Mouse (Mus musculus): Measurements from ENCODE around the gene Dhrs7b. TPM values are rescaled to one million over a fixed set of nuclear protein-coding genes. Genes with fewer than 3 reads are reported as not detected.

Dhrs7b gene
- polyA plus RNA-seq, 1 experiment from 2014 or later: 30.7 TPM

DNA sequence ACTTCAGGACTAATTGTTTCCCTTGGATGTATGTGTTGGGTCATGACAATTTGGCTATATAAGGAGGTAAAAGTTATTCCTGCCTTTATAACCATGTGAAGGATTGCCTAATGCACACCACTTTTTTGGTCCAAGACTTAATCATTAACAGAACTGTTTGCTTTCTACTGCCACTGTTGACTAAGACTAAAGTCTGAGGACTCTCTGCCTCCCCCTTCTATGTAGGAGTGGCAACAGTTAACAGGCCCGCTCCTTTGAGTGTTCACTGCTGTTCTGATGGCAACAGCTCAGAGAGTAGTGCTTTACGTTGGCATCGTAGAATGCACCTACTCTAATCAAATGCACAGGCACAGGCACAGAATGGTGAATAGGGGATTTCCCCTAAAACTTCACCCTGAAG, 5.2 kb upstream of the Dhrs7b start:
- Histone ChIP-seq H3K27me3 (ENCODE audit: control insufficient read depth, insufficient read depth, low read length) (no peaks in the 10 kb centered on the region), H3K36me3 (replicated peaks; ENCODE audit: control insufficient read depth, insufficient read depth, low read depth, low read length) (no peaks in the 10 kb centered on the region), H3K4me3 (ENCODE audit: low read depth, low read length) (no peak overlapping the region), H3K9ac (replicated peaks; ENCODE audit: low read length) (no peak overlapping the region), H3K9me3 (replicated peaks; ENCODE audit: control insufficient read depth, low read length) (no peaks in the 10 kb centered on the region), H3K4me2 (ENCODE audit: low read depth, low read length) (no peak overlapping the region), H3K4me1 (ENCODE audit: control insufficient read depth, insufficient read depth, low read length) (no peaks in the 10 kb centered on the region), H3K27ac (replicated peaks; ENCODE audit: low read depth, low read length) (no peak overlapping the region)
- DNase-seq (ENCODE audit: low spot score) (no peak), ATAC-seq (replicated peaks; ENCODE audit: insufficient number of reproducible peaks, low FRiP score, low TSS enrichment, low read depth) (no peak)
- 80% methylated on average over 3 of the region's 3 CpGs for WGBS

DNA sequence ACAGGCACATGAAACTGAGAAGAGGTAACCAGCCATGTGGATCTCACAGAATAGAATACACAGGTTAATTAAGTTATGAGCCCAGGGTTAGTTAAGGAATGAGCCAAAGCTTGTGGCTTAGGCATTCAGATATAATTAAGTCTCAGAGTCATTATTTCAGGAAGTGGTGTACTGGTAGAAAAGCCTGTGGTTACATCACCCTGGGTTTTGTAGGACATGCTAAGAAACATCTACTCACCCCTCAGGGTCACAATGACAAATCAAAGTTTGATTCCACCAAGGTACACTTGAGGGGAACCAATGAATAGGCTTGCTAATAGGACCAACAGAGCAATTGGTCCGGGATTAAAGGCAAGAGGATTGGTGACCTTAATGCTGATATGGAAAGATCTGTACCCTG, 3.7 kb upstream of the Dhrs7b start:
- ATAC-seq (replicated peaks; ENCODE audit: insufficient number of reproducible peaks, low FRiP score, low TSS enrichment, low read depth) (no peak), DNase-seq (ENCODE audit: low spot score) (no peak)
- no peaks in the 10 kb centered on the region for H3K36me3 ChIP-seq (replicated peaks; ENCODE audit: control insufficient read depth, insufficient read depth, low read depth, low read length)
- H3K9me3 ChIP-seq (replicated peaks; ENCODE audit: control insufficient read depth, low read length): no peaks in the 10 kb centered on the region
- no peak overlapping the region for H3K9ac ChIP-seq (replicated peaks; ENCODE audit: low read length)
- no peaks in the 10 kb centered on the region for H3K27me3 ChIP-seq (ENCODE audit: control insufficient read depth, insufficient read depth, low read length)
- H3K4me1 ChIP-seq (ENCODE audit: control insufficient read depth, insufficient read depth, low read length): no peaks in the 10 kb centered on the region; the same call in 1 of the 2 replicates
- WGBS: 44% methylated on average over 1 of the region's 1 CpGs
- no peak overlapping the region for H3K27ac ChIP-seq (replicated peaks; ENCODE audit: low read depth, low read length)
- no peak overlapping the region for H3K4me3 ChIP-seq (ENCODE audit: low read depth, low read length)
- no peak overlapping the region for H3K4me2 ChIP-seq (ENCODE audit: low read depth, low read length)

DNA sequence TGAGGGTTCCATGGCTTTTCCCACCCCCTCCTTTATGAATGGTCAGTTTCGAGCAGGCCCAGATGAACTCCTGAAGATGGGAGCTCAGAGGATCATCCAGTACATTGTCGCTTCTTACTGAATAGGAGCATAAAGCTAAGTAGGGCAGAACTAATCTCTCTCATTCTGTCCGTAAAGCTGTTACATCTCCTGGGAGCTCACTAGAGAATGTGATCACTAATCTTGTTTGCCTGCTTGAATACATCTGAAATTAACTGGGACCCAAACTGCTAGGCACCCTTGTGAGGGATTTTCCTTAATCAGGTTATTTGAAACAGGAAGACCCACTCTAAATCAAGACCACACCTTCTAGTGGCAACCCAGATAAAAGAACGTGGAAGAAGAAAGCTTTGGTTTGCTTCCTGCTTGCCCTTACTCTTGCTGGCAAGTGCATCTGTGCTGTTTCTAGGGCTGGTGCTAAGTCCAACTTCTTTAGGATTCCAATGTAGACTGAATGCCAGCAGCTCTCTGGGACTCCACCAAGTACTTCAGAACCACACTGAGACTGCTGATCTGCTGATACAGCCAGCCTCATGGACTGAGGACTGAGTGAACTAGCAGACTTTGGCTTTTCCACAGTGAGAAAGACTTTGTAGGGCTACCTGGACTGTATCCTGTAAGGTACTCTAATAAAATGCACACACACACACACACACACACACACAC, 3.0 kb upstream of the Dhrs7b start:
- DNase-seq (ENCODE audit: low spot score) (no peak), ATAC-seq (replicated peaks; ENCODE audit: insufficient number of reproducible peaks, low FRiP score, low TSS enrichment, low read depth) (no peak)
- Histone ChIP-seq H3K4me3 (ENCODE audit: low read depth, low read length) (no peak overlapping the region), H3K4me1 (ENCODE audit: control insufficient read depth, insufficient read depth, low read length) (no peaks in the 10 kb centered on the region; the same call in 1 of the 2 replicates), H3K4me2 (ENCODE audit: low read depth, low read length) (no peak overlapping the region), H3K27ac (replicated peaks; ENCODE audit: low read depth, low read length) (no peak overlapping the region), H3K27me3 (ENCODE audit: control insufficient read depth, insufficient read depth, low read length) (no peaks in the 10 kb centered on the region), H3K9ac (replicated peaks; ENCODE audit: low read length) (no peak overlapping the region), H3K9me3 (replicated peaks; ENCODE audit: control insufficient read depth, low read length) (no peaks in the 10 kb centered on the region), H3K36me3 (replicated peaks; ENCODE audit: control insufficient read depth, insufficient read depth, low read depth, low read length) (no peaks in the 10 kb centered on the region)
- 52% methylated on average over 4 of the region's 4 CpGs for WGBS

DNA sequence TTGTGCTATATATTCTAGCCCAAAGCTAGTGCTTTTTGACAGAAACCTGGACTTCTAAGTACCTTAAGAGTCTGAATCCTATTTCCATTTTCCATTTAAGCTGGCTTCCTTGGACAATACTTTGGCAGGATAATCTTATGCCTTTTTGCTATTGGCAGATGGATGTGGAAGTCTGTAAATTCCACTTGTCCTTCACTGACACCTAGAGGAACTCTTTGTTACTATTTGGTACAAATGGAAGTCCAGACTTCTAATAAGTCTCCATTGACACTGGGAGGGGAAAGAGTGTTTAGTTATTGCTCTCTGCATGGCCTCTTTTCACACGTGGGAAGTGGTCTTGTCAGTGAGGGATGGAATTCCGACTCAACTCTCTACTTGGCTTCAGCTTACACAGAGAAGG, 1.5 kb upstream of the Dhrs7b start:
- ATAC-seq (replicated peaks; ENCODE audit: insufficient number of reproducible peaks, low FRiP score, low TSS enrichment, low read depth) (no peak), DNase-seq (ENCODE audit: low spot score) (no peak)
- no peak overlapping the region for H3K27ac ChIP-seq (replicated peaks; ENCODE audit: low read depth, low read length)
- H3K36me3 ChIP-seq (replicated peaks; ENCODE audit: control insufficient read depth, insufficient read depth, low read depth, low read length): no peaks in the 10 kb centered on the region
- no peaks in the 10 kb centered on the region for H3K27me3 ChIP-seq (ENCODE audit: control insufficient read depth, insufficient read depth, low read length)
- no peak overlapping the region for H3K9ac ChIP-seq (replicated peaks; ENCODE audit: low read length)
- no peaks in the 10 kb centered on the region for H3K9me3 ChIP-seq (replicated peaks; ENCODE audit: control insufficient read depth, low read length)
- H3K4me1 ChIP-seq (ENCODE audit: control insufficient read depth, insufficient read depth, low read length): no peaks in the 10 kb centered on the region; the same call in 1 of the 2 replicates
- 28% methylated on average over 2 of the region's 2 CpGs for WGBS
- no peak overlapping the region for H3K4me2 ChIP-seq (ENCODE audit: low read depth, low read length)
- no peak overlapping the region for H3K4me3 ChIP-seq (ENCODE audit: low read depth, low read length)

DNA sequence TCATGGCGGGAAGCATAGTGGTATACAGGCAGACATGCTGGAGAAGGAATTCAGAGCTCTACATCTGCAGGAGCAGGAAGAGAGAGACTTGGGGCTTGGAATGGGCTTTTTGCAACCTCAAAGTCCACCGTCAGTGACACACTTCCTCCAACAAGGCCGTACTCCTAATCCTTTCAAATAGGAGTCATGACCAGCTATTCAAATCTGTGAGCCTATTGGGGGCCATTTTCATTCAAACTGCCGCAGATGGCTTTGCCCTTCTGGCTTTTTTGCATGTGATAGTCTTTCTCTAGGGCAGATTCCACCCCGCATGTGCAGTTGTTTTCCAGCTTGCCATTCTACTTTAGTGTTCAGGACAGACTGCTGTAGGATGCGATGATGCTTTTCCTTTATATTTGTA, 6.5 kb downstream of the Dhrs7b start:
- 92% methylated on average over 6 of the region's 6 CpGs for WGBS
- Histone ChIP-seq H3K4me1 (ENCODE audit: control insufficient read depth, insufficient read depth, low read length) (no peaks in the 10 kb centered on the region), H3K4me3 (ENCODE audit: low read depth, low read length) (no peak overlapping the region), H3K27ac (replicated peaks; ENCODE audit: low read depth, low read length) (no peak overlapping the region), H3K4me2 (ENCODE audit: low read depth, low read length) (no peak overlapping the region), H3K9me3 (replicated peaks; ENCODE audit: control insufficient read depth, low read length) (no peaks in the 10 kb centered on the region), H3K9ac (replicated peaks; ENCODE audit: low read length) (no peak overlapping the region), H3K27me3 (ENCODE audit: control insufficient read depth, insufficient read depth, low read length) (no peaks in the 10 kb centered on the region), H3K36me3 (replicated peaks; ENCODE audit: control insufficient read depth, insufficient read depth, low read depth, low read length) (no peaks in the 10 kb centered on the region)
- DNase-seq (ENCODE audit: low spot score) (no peak), ATAC-seq (replicated peaks; ENCODE audit: insufficient number of reproducible peaks, low FRiP score, low TSS enrichment, low read depth) (no peak)

DNA sequence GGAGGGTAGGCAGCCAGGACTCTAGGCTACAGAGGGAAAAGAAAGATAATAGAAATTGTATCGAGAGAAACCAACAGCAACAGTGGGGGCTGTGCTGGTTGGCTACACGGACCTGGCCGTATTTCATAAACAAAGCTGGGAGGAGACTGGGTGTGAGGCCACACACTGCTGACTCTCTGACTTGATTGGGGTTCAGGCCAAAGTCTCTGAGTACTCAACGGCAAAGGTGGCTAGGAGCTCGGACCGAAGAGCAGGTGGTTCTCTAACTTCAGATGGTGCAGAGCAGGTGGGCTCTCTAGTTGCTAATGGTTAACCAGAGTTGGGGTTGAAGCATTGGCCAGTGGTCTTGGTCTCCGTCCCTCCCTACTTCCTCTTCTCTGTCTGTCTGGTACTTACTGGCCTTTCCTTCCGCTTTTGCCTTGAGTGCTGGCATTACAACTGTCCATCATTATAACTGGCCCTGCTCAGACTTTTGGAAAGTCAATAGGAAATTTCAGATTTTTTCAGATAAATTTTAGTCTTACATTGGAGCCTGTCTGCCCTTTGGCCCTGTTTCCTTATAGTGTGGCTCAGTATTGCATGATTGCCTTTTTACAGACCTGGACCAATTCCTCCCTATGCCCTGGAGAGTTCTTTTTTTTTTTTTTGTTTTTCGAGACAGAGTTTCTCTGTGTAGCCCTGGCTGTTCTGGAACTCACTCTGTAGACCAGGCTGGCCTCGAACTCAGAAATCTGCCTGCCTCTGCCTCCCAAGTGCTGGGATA, 7.4 kb downstream of the Dhrs7b start:
- no peak overlapping the region for H3K27ac ChIP-seq (replicated peaks; ENCODE audit: low read depth, low read length)
- no peaks in the 10 kb centered on the region for H3K9me3 ChIP-seq (replicated peaks; ENCODE audit: control insufficient read depth, low read length)
- H3K4me2 ChIP-seq (ENCODE audit: low read depth, low read length): no peak overlapping the region
- no peak overlapping the region for H3K4me3 ChIP-seq (ENCODE audit: low read depth, low read length)
- ATAC-seq (replicated peaks; ENCODE audit: insufficient number of reproducible peaks, low FRiP score, low TSS enrichment, low read depth): no peak
- DNase-seq (ENCODE audit: low spot score): no peak
- H3K36me3 ChIP-seq (replicated peaks; ENCODE audit: control insufficient read depth, insufficient read depth, low read depth, low read length): no peaks in the 10 kb centered on the region
- no peaks in the 10 kb centered on the region for H3K4me1 ChIP-seq (ENCODE audit: control insufficient read depth, insufficient read depth, low read length)
- H3K27me3 ChIP-seq (ENCODE audit: control insufficient read depth, insufficient read depth, low read length): no peaks in the 10 kb centered on the region
- WGBS: 92% methylated on average over 10 of the region's 10 CpGs
- no peak overlapping the region for H3K9ac ChIP-seq (replicated peaks; ENCODE audit: low read length)

DNA sequence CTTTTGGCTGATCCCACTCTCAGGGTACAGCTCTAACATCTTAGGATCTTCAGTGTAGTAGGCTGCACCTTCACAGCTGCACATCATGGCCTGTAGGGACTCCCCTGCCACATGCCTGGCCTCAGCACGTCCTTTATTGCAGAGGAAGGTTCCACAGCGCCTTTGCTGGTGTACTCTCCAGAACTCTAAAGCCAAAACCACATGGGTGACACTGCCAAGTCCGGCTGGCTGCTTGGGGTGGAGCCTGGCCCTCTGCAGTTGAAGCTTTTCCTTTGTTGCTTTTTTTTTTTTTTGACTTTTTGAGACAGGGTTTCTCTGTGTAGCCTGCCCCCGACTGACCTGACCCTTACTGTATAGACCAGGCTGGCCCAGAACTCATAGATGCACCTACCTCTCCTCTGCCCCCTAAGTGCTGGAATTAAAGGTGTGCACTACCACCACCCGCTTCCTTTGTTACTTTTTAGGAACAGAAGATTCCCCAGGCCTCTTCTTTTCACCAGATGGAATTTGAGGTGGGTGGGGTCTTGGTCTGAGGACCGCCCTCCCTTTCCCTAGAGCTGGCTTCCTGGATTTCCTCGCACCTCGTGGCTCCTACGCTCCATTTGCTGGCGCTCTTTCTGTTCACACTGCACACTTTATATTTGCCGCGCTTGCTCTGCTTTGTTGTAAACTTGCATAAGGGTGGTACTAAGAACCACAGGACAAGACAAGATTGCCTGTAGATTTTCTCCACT, 11.2 kb downstream of the Dhrs7b start:
- H3K36me3 ChIP-seq (replicated peaks; ENCODE audit: control insufficient read depth, insufficient read depth, low read depth, low read length): peaks cover 3% of the 10 kb centered on the region; the same call in 1 of the 2 replicates
- no peak overlapping the region for H3K27ac ChIP-seq (replicated peaks; ENCODE audit: low read depth, low read length)
- no peaks in the 10 kb centered on the region for H3K4me1 ChIP-seq (ENCODE audit: control insufficient read depth, insufficient read depth, low read length)
- no peak overlapping the region for H3K4me3 ChIP-seq (ENCODE audit: low read depth, low read length)
- DNase-seq (ENCODE audit: low spot score) (no peak), ATAC-seq (replicated peaks; ENCODE audit: insufficient number of reproducible peaks, low FRiP score, low TSS enrichment, low read depth) (no peak)
- 78% methylated on average over 12 of the region's 12 CpGs for WGBS
- H3K27me3 ChIP-seq (ENCODE audit: control insufficient read depth, insufficient read depth, low read length): no peaks in the 10 kb centered on the region
- no peaks in the 10 kb centered on the region for H3K9me3 ChIP-seq (replicated peaks; ENCODE audit: control insufficient read depth, low read length)
- H3K9ac ChIP-seq (replicated peaks; ENCODE audit: low read length): no peak overlapping the region
- H3K4me2 ChIP-seq (ENCODE audit: low read depth, low read length): no peak overlapping the region

DNA sequence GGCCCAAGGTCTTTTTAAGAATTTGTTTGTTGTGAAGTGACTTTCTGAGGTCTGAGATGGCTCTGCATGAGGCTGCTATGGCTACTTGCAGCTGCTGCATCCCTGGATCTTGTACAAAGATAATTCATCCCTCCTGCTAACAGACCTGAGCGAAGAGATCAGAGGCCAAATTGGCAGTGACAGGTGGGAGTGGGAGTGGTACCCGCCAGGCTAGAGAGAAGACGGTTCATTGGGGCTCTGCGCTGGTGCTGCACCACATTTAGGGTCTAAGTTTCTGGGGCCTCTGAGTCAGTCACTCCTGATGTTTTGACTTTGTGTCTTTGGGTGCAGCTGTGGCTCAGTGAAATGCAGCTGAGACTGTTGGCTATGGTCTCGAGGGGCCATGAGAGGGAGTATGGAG, 13.0 kb downstream of the Dhrs7b start:
- H3K4me3 ChIP-seq (ENCODE audit: low read depth, low read length): no peak overlapping the region
- H3K36me3 ChIP-seq (replicated peaks; ENCODE audit: control insufficient read depth, insufficient read depth, low read depth, low read length): peaks cover 3% of the 10 kb centered on the region; the same call in 1 of the 2 replicates
- no peaks in the 10 kb centered on the region for H3K27me3 ChIP-seq (ENCODE audit: control insufficient read depth, insufficient read depth, low read length)
- H3K9ac ChIP-seq (replicated peaks; ENCODE audit: low read length): no peak overlapping the region
- H3K4me2 ChIP-seq (ENCODE audit: low read depth, low read length): no peak overlapping the region
- no peak for DNase-seq (ENCODE audit: low spot score)
- 87% methylated on average over 5 of the region's 5 CpGs for WGBS
- no peak overlapping the region for H3K27ac ChIP-seq (replicated peaks; ENCODE audit: low read depth, low read length)
- H3K9me3 ChIP-seq (replicated peaks; ENCODE audit: control insufficient read depth, low read length): no peaks in the 10 kb centered on the region
- no peaks in the 10 kb centered on the region for H3K4me1 ChIP-seq (ENCODE audit: control insufficient read depth, insufficient read depth, low read length)
- no peak for ATAC-seq (replicated peaks; ENCODE audit: insufficient number of reproducible peaks, low FRiP score, low TSS enrichment, low read depth)
